Mouse (Mus musculus): ENCODE measurements around the gene Atg4c.

The Atg4c gene

GRCm38 (mm10) chr4:99249826-99250225, 56.1 kb downstream of the Atg4c start:
- no peak for ATAC-seq (ENCODE audit: insufficient number of reproducible peaks, low FRiP score, low TSS enrichment)

GRCm38 (mm10) chr4:99252957-99253356, 59.2 kb downstream of the Atg4c start:
- no peak for ATAC-seq (ENCODE audit: insufficient number of reproducible peaks, low FRiP score, low TSS enrichment)

GRCm38 (mm10) chr4:99263191-99263590, 69.5 kb downstream of the Atg4c start:
- ATAC-seq (ENCODE audit: insufficient number of reproducible peaks, low FRiP score, low TSS enrichment), result no peak

GRCm38 (mm10) chr4:99263663-99264062, 69.9 kb downstream of the Atg4c start:
- ATAC-seq (ENCODE audit: insufficient number of reproducible peaks, low FRiP score, low TSS enrichment), result no peak

- no peak for ATAC-seq (ENCODE audit: insufficient number of reproducible peaks, low FRiP score, low TSS enrichment)
Observed at GRCm38 (mm10) chr4:99266843-99267445, 73.2 kb downstream of the Atg4c start.

GRCm38 (mm10) chr4:99272860-99273259, 79.1 kb downstream of the Atg4c start:
- ATAC-seq (ENCODE audit: insufficient number of reproducible peaks, low FRiP score, low TSS enrichment), result no peak

GRCm38 (mm10) chr4:99273466-99273865, 79.7 kb downstream of the Atg4c start:
- no peak for ATAC-seq (ENCODE audit: insufficient number of reproducible peaks, low FRiP score, low TSS enrichment)

- no peak for ATAC-seq (ENCODE audit: insufficient number of reproducible peaks, low FRiP score, low TSS enrichment)
Observed at GRCm38 (mm10) chr4:99273979-99274378, 80.2 kb downstream of the Atg4c start.

GRCm38 (mm10) chr4:99278876-99279275, 85.1 kb downstream of the Atg4c start:
- no peak for ATAC-seq (ENCODE audit: insufficient number of reproducible peaks, low FRiP score, low TSS enrichment)

- ATAC-seq (ENCODE audit: insufficient number of reproducible peaks, low FRiP score, low TSS enrichment), result no peak
Observed at GRCm38 (mm10) chr4:99281711-99282110, 88.0 kb downstream of the Atg4c start.

- ATAC-seq (ENCODE audit: insufficient number of reproducible peaks, low FRiP score, low TSS enrichment), result no peak
Observed at GRCm38 (mm10) chr4:99289286-99289685, 95.6 kb downstream of the Atg4c start.

- ATAC-seq (ENCODE audit: insufficient number of reproducible peaks, low FRiP score, low TSS enrichment), result no peak
Observed at GRCm38 (mm10) chr4:99298676-99299075, 104.9 kb downstream of the Atg4c start.

- no peak for ATAC-seq (ENCODE audit: insufficient number of reproducible peaks, low FRiP score, low TSS enrichment)
Observed at GRCm38 (mm10) chr4:99304793-99305192, 111.1 kb downstream of the Atg4c start.
